ENCODE assay signal across 16 mouse cellular contexts in the genomic region with DNA sequence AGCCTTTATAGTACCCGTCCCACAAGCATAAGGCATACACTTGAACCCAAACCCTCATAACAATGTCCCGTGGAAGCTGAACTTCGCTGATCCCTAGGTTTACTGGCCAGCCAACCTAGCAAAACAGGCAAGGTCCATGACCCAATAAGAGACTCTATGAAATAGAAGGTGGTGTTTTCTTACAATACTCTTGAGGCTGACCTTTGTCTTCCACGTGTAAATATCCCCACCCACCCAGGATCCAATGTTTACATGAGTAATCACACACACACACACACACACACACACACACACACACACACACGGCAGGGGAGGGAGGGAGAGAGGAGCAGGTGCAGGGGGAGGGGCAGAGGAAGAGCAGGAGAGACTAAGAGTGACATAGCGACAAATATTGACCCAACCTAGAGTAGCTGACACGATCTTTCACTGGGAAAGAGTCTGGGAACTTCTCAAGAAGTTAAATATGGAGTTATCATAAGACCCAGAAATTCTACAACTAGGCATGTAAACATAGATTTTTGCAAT.
"Had no signal": no experiment of that assay in that cellular context is flagged by ENCODE, and none has a peak within 500 bp of the region (broad histone marks: within the 10 kb centered on the region; RNA-seq: fewer than 3 reads in every experiment).

No protein-coding gene starts in this region.

- H3K36me3 ChIP-seq: midbrain, embryonic 10.5 days; midbrain, embryonic 12.5 days; neural tube, embryonic 13.5 days; neural tube, embryonic 15.5 days; stomach, embryonic 15.5 days had no signal

- H3K4me3 ChIP-seq: midbrain, embryonic 10.5 days; midbrain, embryonic 12.5 days; myocyte; neural tube, embryonic 13.5 days; neural tube, embryonic 15.5 days; stomach, embryonic 15.5 days had no signal

- H3K27me3 ChIP-seq: midbrain, embryonic 12.5 days; neural tube, embryonic 13.5 days; neural tube, embryonic 15.5 days; stomach, embryonic 15.5 days had no signal

- DNase-seq: lung, embryonic 14.5 days; lung, postnatal 10 days; lung, postnatal 4 days; midbrain, embryonic 14.5 days; right cerebral cortex, postnatal 14 days; thymus, adult 2 months; thymus, postnatal 25 days; thymus, postnatal 4 days had no signal

- H3K27ac ChIP-seq: midbrain, embryonic 10.5 days; midbrain, embryonic 12.5 days; neural tube, embryonic 13.5 days; neural tube, embryonic 15.5 days; stomach, embryonic 15.5 days; stomach, postnatal 0 days had no signal

- H3K4me1 ChIP-seq: midbrain, embryonic 10.5 days; midbrain, embryonic 12.5 days; neural tube, embryonic 13.5 days; neural tube, embryonic 15.5 days; stomach, embryonic 15.5 days had no signal

- ATAC-seq: midbrain, embryonic 16.5 days had no signal

- H3K9me3 ChIP-seq: midbrain, embryonic 10.5 days; midbrain, embryonic 12.5 days; neural tube, embryonic 13.5 days; neural tube, embryonic 15.5 days; stomach, embryonic 15.5 days had no signal

- H3K4me2 ChIP-seq: lung, embryonic 14.5 days; midbrain, embryonic 12.5 days; neural tube, embryonic 13.5 days; neural tube, embryonic 15.5 days; stomach, embryonic 15.5 days had no signal

- H3K9ac ChIP-seq: lung, embryonic 14.5 days; midbrain, embryonic 12.5 days; neural tube, embryonic 13.5 days; neural tube, embryonic 15.5 days; stomach, embryonic 15.5 days had no signal
